Mouse (Mus musculus) heart, adult 2 months (tissue): ENCODE data around the gene Clec4a1.

Experiments
- CTCF ChIP-seq: fragments of 200-600 bp; IDR thresholded peaks from 2 replicates; pipeline ENCODE4 v1.8.1; 2022; ENCODE audit warnings: antibody characterized with exemption, mild to moderate bottlenecking, moderate library complexity
- EP300 ChIP-seq: fragments of 200-500 bp; IDR thresholded peaks from 2 replicates; pipeline ENCODE4 v1.6.1; 2011; ENCODE audit warnings: low read depth, low read length, control low read depth; ENCODE audit not compliant: insufficient read depth
- POLR2A ChIP-seq: fragments of 200-500 bp; IDR thresholded peaks from 2 replicates; pipeline ENCODE4 v1.6.1; 2011; ENCODE audit warnings: mild to moderate bottlenecking, low read depth, low read length, control low read depth; ENCODE audit not compliant: insufficient read depth

- TF ChIP-seq EP300, result 0 out of 2 replicates have a peak, but pooled peaks have one; percentile 14
- no peak for TF ChIP-seq POLR2A
- TF ChIP-seq CTCF, result no peak
These were observed at the start of gene Clec4a1 for GRCm38 (mm10) chr6:122921451-122921850.
